Mouse (Mus musculus): ENCODE results near the gene Magee1. TPM values are rescaled to one million over a fixed set of nuclear protein-coding genes. Genes with fewer than 3 reads are reported as not detected.
"Not testable (repeated sequence)": the region's sequence is repeated elsewhere in the genome, so short reads cannot be mapped to it uniquely, and the experiment has no call there.

Magee1 gene
- polyA plus RNA-seq (2014; fragmentation: Nextera tagmentation; extraction: Ambion mirVana), result 30.8 and 32.3 TPM in 2 replicates

DNA sequence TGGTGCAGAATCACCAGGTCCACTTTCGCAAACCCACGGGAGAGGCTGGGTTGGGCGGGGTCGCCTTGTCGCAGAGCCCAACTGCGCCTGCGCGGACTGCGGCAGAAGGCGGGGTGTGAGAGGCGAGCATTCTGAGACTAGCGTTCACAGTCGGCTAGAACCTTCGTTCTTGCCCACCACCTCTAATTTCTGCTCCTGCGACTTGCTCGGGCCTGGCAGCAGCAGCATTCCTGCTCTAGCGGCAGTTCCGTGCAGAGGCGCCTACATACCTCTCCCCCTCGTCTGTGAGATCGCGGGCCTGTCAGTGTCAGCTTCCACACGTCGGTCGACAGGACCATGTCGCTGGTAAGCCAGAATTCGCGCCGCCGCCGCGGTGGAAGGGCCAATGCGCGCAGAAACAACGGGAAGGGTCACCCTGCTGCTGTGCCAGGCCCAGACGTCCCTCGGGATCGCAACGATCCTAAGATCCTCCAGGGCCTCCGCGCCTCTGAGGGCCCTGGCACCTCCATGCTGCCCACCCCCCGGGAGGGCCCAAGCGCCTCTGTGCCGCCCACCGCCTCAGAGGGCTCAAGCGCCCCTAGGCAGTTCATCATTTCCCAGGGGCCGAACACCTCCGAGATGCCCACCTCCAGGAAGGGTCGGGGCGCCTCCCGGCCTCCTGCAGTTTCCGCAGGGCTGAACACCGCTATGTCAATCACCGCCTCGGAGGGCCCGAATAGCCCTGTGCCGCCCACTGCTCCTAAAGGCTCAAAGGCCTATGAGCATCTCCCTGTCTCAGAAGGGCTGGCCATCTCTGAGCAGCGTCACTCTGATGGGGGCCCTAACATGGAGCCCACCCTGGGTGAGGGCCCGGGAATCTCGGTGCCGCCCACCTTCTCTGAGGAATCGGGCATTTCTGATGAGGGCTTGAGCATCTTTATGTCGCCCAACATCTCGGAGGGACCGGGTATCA lies at the start of gene Magee1:
Gene Magee1 (plus strand): TSS at position 104 of the 952 bp plus-strand sequence.
- H3K27ac ChIP-seq (ENCODE audit: low read depth, low read length), result no peak within 1 kb of the TSS
- 11% methylated on average over 61 of the region's 65 CpGs for WGBS
- no peaks in the 10 kb centered on the region for H3K9me3 ChIP-seq (ENCODE audit: control insufficient read depth, low read length)
- H3K9ac ChIP-seq (ENCODE audit: low read length), result peak within 1 kb of the TSS; percentile 63
- H3K27me3 ChIP-seq (ENCODE audit: control insufficient read depth, insufficient read depth, low read length), result peaks cover 46% of the 10 kb centered on the region
- H3K4me3 ChIP-seq (ENCODE audit: low read depth, low read length), result peak within 1 kb of the TSS; percentile 42
- DNase-seq (ENCODE audit: low spot score, missing footprints) (peak; percentile 93), ATAC-seq (ENCODE audit: low FRiP score) (peak; percentile 75)
- H3K36me3 ChIP-seq (ENCODE audit: control insufficient read depth, insufficient read depth, low read length), result no peaks in the 10 kb centered on the region
- no peaks in the 10 kb centered on the region for H3K4me1 ChIP-seq (ENCODE audit: control insufficient read depth, insufficient read depth, low read length)
- peak within 1 kb of the TSS; percentile 73 for H3K4me2 ChIP-seq

GRCm38 (mm10) chrX:105079151-105079550 lies 41.0 kb upstream of the Magee1 start:
- peak overlapping the region; percentile 41; the same call in 1 of the 2 replicates for H3K9ac ChIP-seq (ENCODE audit: low read length)
- H3K27ac ChIP-seq (ENCODE audit: low read depth, low read length), result no peak overlapping the region
- H3K4me2 ChIP-seq, result peak overlapping the region; percentile 50
- ATAC-seq (ENCODE audit: low FRiP score) (peak; percentile 75), DNase-seq (ENCODE audit: low spot score, missing footprints) (no peak)
- 10% methylated on average over 12 of the region's 12 CpGs for WGBS
- no peaks in the 10 kb centered on the region for H3K9me3 ChIP-seq (ENCODE audit: control insufficient read depth, low read length)
- H3K4me3 ChIP-seq (ENCODE audit: low read depth, low read length), result peak overlapping the region; percentile 52
- H3K27me3 ChIP-seq (ENCODE audit: control insufficient read depth, insufficient read depth, low read length), result no peaks in the 10 kb centered on the region
- H3K36me3 ChIP-seq (ENCODE audit: control insufficient read depth, insufficient read depth, low read length), result no peaks in the 10 kb centered on the region
- peaks cover 4% of the 10 kb centered on the region; the same call in 1 of the 2 replicates for H3K4me1 ChIP-seq (ENCODE audit: control insufficient read depth, insufficient read depth, low read length)

- H3K4me1 ChIP-seq (ENCODE audit: control insufficient read depth, insufficient read depth, low read length), result peaks cover 4% of the 10 kb centered on the region; the same call in 1 of the 2 replicates
- no peaks in the 10 kb centered on the region for H3K9me3 ChIP-seq (ENCODE audit: control insufficient read depth, low read length)
- ATAC-seq (ENCODE audit: low FRiP score), result peak; percentile 99
- peak within 1 kb of the TSS; percentile 63 for H3K4me2 ChIP-seq
- H3K27ac ChIP-seq (ENCODE audit: low read depth, low read length), result no peak within 1 kb of the TSS
- H3K4me3 ChIP-seq (ENCODE audit: low read depth, low read length), result peak within 1 kb of the TSS; percentile 52
- peak within 1 kb of the TSS; percentile 54 for H3K9ac ChIP-seq (ENCODE audit: low read length)
- WGBS, result 6% methylated on average over 35 of the region's 35 CpGs
- H3K27me3 ChIP-seq (ENCODE audit: control insufficient read depth, insufficient read depth, low read length), result no peaks in the 10 kb centered on the region
- H3K36me3 ChIP-seq (ENCODE audit: control insufficient read depth, insufficient read depth, low read length), result no peaks in the 10 kb centered on the region
- peak; percentile 97 for DNase-seq (ENCODE audit: low spot score, missing footprints)
These were observed 40.5 kb upstream of the Magee1 start, which contains the start of gene Pbdc1 for GRCm38 (mm10) chrX:105079615-105080092. Gene Pbdc1 (plus strand): TSS chrX:105079756.

DNA sequence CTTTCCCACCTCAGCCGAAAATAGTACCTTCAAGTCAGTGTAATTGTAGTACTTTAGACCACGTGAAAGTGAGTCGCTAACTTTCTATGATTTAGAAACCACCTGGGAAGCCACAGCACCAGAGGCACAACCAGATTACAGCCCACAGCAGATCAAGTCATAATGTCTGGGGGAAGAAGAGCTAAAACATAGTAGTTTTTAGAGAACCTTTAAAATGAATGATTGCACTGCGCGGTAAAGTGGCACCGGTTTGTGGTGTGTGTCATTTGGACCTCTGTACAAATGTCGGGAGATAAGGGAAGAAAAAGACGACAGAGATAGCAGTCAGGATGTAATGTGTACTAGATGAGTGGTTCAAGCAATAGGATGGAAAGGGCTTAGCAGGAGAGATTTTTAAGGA lies 40.1 kb upstream of the Magee1 start:
- no peak overlapping the region for H3K27ac ChIP-seq (ENCODE audit: low read depth, low read length)
- WGBS, result 11% methylated on average over 8 of the region's 8 CpGs
- ATAC-seq (ENCODE audit: low FRiP score), result no peak
- H3K4me1 ChIP-seq (ENCODE audit: control insufficient read depth, insufficient read depth, low read length), result peaks cover 4% of the 10 kb centered on the region; the same call in 1 of the 2 replicates
- H3K27me3 ChIP-seq (ENCODE audit: control insufficient read depth, insufficient read depth, low read length), result no peaks in the 10 kb centered on the region
- H3K4me3 ChIP-seq (ENCODE audit: low read depth, low read length), result peak overlapping the region; percentile 52
- H3K9ac ChIP-seq (ENCODE audit: low read length), result peak overlapping the region; percentile 54
- no peaks in the 10 kb centered on the region for H3K36me3 ChIP-seq (ENCODE audit: control insufficient read depth, insufficient read depth, low read length)
- peak overlapping the region; percentile 63 for H3K4me2 ChIP-seq
- no peak for DNase-seq (ENCODE audit: low spot score, missing footprints)
- no peaks in the 10 kb centered on the region for H3K9me3 ChIP-seq (ENCODE audit: control insufficient read depth, low read length)

GRCm38 (mm10) chrX:105083013-105083412 lies 37.2 kb upstream of the Magee1 start:
- not testable (repeated sequence) for H3K4me3 ChIP-seq (ENCODE audit: low read depth, low read length); H3K36me3 ChIP-seq (ENCODE audit: control insufficient read depth, insufficient read depth, low read length); DNase-seq (ENCODE audit: low spot score, missing footprints); H3K9me3 ChIP-seq (ENCODE audit: control insufficient read depth, low read length); H3K27me3 ChIP-seq (ENCODE audit: control insufficient read depth, insufficient read depth, low read length); ATAC-seq (ENCODE audit: low FRiP score); H3K4me2 ChIP-seq; H3K9ac ChIP-seq (ENCODE audit: low read length); H3K27ac ChIP-seq (ENCODE audit: low read depth, low read length); H3K4me1 ChIP-seq (ENCODE audit: control insufficient read depth, insufficient read depth, low read length)
- 93% methylated on average over 7 of the region's 7 CpGs for WGBS

GRCm38 (mm10) chrX:105104175-105104574 lies 16.0 kb upstream of the Magee1 start:
- ATAC-seq (ENCODE audit: low FRiP score) (no peak), DNase-seq (ENCODE audit: low spot score, missing footprints) (no peak)
- no peaks in the 10 kb centered on the region for H3K27me3 ChIP-seq (ENCODE audit: control insufficient read depth, insufficient read depth, low read length)
- no peak overlapping the region for H3K9ac ChIP-seq (ENCODE audit: low read length)
- H3K4me1 ChIP-seq (ENCODE audit: control insufficient read depth, insufficient read depth, low read length), result no peaks in the 10 kb centered on the region
- no peak overlapping the region for H3K4me3 ChIP-seq (ENCODE audit: low read depth, low read length)
- 45% methylated on average over 5 of the region's 5 CpGs for WGBS
- no peaks in the 10 kb centered on the region for H3K9me3 ChIP-seq (ENCODE audit: control insufficient read depth, low read length)
- H3K27ac ChIP-seq (ENCODE audit: low read depth, low read length), result no peak overlapping the region
- H3K4me2 ChIP-seq, result no peak overlapping the region
- no peaks in the 10 kb centered on the region for H3K36me3 ChIP-seq (ENCODE audit: control insufficient read depth, insufficient read depth, low read length)

DNA sequence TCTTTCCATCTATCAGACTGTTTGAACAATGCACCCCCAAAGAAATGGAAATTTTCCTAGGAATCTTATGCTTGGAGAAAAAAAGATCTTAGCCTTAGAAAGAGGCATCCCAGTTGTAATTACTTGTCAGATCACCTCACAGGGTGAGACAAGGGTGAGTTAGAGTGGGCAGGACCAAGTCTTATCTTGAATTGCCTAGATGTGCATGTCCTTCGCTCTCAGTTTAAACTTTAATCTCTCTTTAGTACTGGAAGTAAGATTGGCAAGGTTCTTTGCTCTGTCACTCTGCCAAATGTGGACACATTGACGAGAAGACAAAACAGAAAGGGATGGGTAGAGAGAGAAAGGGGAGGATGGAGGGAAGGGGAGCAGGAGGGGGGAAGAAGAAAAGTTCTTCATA lies 5.2 kb upstream of the Magee1 start:
- 86% methylated on average over 2 of the region's 2 CpGs for WGBS
- H3K4me1 ChIP-seq (ENCODE audit: control insufficient read depth, insufficient read depth, low read length), result no peaks in the 10 kb centered on the region
- H3K27me3 ChIP-seq (ENCODE audit: control insufficient read depth, insufficient read depth, low read length), result peaks cover 17% of the 10 kb centered on the region
- no peak overlapping the region for H3K9ac ChIP-seq (ENCODE audit: low read length)
- no peak overlapping the region for H3K4me3 ChIP-seq (ENCODE audit: low read depth, low read length)
- ATAC-seq (ENCODE audit: low FRiP score), result no peak
- H3K4me2 ChIP-seq, result no peak overlapping the region
- no peak for DNase-seq (ENCODE audit: low spot score, missing footprints)
- no peaks in the 10 kb centered on the region for H3K36me3 ChIP-seq (ENCODE audit: control insufficient read depth, insufficient read depth, low read length)
- no peak overlapping the region for H3K27ac ChIP-seq (ENCODE audit: low read depth, low read length)
- H3K9me3 ChIP-seq (ENCODE audit: control insufficient read depth, low read length), result no peaks in the 10 kb centered on the region

DNA sequence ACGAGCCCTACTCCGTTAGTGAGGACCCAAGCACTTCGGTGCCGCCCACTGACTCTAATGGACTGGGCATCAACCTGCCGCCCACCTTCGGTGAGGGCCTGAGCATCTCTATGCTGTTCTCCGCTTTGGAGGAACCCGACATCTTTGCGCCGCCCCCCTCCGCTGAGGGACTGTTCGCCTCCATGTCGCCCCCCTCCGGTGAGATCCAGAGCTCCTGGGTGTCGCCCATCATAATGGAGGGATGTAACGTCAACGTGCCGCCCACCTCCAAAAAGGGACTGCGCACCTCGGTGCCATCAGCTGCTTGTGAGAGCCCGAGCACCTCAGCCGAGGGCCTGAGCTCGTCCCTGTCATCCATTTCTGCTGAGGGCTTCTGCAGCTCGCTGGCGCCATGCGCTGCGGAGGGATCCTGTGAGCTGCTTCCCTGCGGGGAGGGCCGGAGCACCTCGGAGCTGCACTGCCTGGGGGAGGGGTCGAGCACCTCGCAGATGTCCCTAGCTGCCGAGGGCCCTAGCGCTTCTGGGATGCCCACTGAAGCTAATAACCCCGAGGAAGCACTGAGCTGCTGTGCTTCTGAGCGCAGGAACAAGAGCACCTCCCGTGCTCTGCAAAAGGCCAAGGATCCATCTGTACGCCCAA lies 1.2 kb downstream of the Magee1 start:
- 20% methylated on average over 38 of the region's 38 CpGs for WGBS
- H3K36me3 ChIP-seq (ENCODE audit: control insufficient read depth, insufficient read depth, low read length), result no peaks in the 10 kb centered on the region
- DNase-seq (ENCODE audit: low spot score, missing footprints) (peak; percentile 94), ATAC-seq (ENCODE audit: low FRiP score) (peak; percentile 88)
- H3K9ac ChIP-seq (ENCODE audit: low read length), result peak overlapping the region; percentile 63
- no peak overlapping the region for H3K27ac ChIP-seq (ENCODE audit: low read depth, low read length)
- H3K4me2 ChIP-seq, result peak overlapping the region; percentile 73
- H3K27me3 ChIP-seq (ENCODE audit: control insufficient read depth, insufficient read depth, low read length), result peaks cover 46% of the 10 kb centered on the region
- H3K4me3 ChIP-seq (ENCODE audit: low read depth, low read length), result peak overlapping the region; percentile 42
- H3K9me3 ChIP-seq (ENCODE audit: control insufficient read depth, low read length), result no peaks in the 10 kb centered on the region
- no peaks in the 10 kb centered on the region for H3K4me1 ChIP-seq (ENCODE audit: control insufficient read depth, insufficient read depth, low read length)
